Mouse (Mus musculus): Measurements from ENCODE around the gene Shpk. TPM values are rescaled to one million over a fixed set of nuclear protein-coding genes. Genes with fewer than 3 reads are reported as not detected.

The Shpk gene
- polyA plus RNA-seq, 1 experiment from 2014 or later, result 2.2 TPM

DNA sequence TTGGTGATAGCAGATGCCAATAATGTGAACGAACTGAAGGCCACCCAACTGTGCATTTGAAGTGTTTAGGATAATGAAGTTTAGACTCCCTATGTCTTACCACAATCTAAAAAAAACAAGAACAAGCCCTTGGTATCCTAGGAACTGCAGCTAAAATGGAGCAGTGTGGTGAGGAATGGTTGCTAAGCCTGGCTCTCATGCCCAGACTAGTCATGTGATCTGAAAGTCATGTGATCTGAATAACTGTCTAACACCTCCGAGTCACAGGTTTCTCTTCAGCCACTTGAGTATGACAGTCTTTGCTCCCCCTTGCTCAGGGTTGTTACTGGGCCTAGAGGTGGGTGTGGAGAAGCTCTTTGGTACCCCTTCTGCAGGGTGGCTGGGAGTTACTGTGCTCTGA is 33.3 kb downstream of the Shpk start:
- Histone ChIP-seq H3K4me3 (replicated peaks) (no peak overlapping the region), H3K27me3 (no peaks in the 10 kb centered on the region), H3K4me1 (replicated peaks) (no peaks in the 10 kb centered on the region), H3K4me2 (no peak overlapping the region), H3K36me3 (no peaks in the 10 kb centered on the region), H3K9me3 (replicated peaks) (no peaks in the 10 kb centered on the region), H3K27ac (no peak overlapping the region), H3K9ac (no peak overlapping the region)
- 37% methylated on average over 2 of the region's 2 CpGs for WGBS (ENCODE audit: insufficient replicate concordance)
- DNase-seq (no peak), ATAC-seq (ENCODE audit: low read depth) (no peak)

DNA sequence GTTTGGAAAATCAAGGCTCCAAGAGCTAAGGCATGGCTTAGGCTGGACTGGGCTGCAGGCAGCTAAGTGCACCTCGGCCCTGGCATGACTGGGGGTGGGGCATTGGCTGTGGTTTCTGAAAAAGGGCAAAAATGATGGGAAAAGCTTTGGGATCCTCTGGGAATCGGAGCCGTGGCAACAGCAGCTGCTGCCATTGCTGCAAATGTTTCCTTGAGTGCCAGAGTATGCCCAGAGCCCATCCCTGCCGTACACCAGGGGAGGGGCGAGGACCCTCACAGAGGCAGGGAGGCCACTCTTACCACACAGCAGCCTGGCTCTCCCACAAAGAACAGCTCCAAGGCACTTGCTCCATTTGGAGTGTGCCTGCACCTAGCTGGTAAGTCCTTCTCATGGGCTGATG is 34.7 kb downstream of the Shpk start, which contains the start of gene Trpv1:
Trpv1 (plus strand) TSS at position 301 of the 400 bp plus-strand sequence.
- H3K4me1 ChIP-seq (replicated peaks), result no peaks in the 10 kb centered on the region
- no peak within 1 kb of the TSS for H3K9ac ChIP-seq
- no peak within 1 kb of the TSS for H3K4me3 ChIP-seq (replicated peaks)
- H3K27me3 ChIP-seq, result no peaks in the 10 kb centered on the region
- no peak for ATAC-seq (ENCODE audit: low read depth)
- no peak within 1 kb of the TSS for H3K4me2 ChIP-seq
- DNase-seq, result no peak
- H3K27ac ChIP-seq, result no peak within 1 kb of the TSS
- 61% methylated on average over 5 of the region's 5 CpGs for WGBS (ENCODE audit: insufficient replicate concordance)
- no peaks in the 10 kb centered on the region for H3K9me3 ChIP-seq (replicated peaks)
- no peaks in the 10 kb centered on the region for H3K36me3 ChIP-seq

DNA sequence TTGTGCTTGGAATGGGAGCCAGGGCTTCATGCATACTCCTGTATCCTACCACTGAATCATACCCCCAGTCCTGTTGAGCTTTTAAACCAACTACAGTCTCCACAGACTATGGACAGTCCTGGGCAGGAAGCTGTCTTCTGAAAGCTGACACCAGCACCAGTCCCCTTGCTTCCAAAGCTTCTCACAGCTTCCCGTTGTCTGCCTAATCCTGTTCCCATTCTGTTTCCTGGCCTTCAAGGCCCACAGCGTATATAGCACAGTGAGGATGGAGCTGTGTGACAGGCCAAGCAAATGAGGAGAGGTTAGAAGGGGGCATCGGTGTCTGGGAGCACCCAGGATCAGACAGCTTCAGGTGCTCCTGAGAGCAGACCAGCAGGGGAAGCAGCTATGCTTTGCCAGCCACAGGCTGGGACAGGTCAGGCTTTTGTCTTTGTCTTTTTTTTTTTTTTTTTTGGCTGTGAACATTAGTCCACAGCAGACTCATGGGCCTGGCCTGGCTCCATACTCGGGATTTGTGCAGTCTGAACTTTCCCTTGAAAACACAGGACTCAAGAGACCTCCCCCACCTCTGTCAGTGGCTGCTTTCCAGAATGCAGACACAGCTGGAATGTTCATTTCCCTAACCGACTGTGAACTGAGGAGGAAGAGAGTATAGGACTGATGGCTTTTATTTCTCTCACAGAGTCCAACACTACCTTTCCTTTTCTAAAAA is 36.9 kb downstream of the Shpk start:
- Histone ChIP-seq H3K27ac (no peak overlapping the region), H3K4me2 (no peak overlapping the region), H3K36me3 (no peaks in the 10 kb centered on the region), H3K4me1 (replicated peaks) (no peaks in the 10 kb centered on the region), H3K9me3 (replicated peaks) (no peaks in the 10 kb centered on the region), H3K27me3 (no peaks in the 10 kb centered on the region), H3K9ac (no peak overlapping the region), H3K4me3 (replicated peaks) (no peak overlapping the region)
- WGBS (ENCODE audit: insufficient replicate concordance), result 20% methylated on average over 5 of the region's 5 CpGs
- ATAC-seq (ENCODE audit: low read depth) (no peak), DNase-seq (no peak)

DNA sequence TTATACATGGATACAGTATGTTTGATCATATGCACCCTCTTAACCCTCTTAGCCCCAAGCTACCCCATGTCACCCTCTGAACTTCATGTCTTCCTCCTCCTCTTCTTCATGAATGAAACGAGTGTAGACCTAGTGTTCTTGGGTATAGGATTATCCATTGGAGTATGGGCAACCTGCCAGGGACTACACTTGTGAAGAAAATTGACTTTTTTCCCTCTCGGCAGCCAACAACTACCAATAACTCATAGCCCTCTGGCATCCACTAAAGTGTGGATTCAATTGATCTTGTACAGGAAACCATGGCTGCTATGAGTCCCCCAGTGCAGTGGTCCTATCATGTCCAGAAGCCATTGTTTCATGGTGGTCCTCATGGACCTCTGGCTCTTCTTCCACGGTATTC is 37.5 kb downstream of the Shpk start:
- H3K4me2 ChIP-seq, result no peak overlapping the region
- H3K9me3 ChIP-seq (replicated peaks), result no peaks in the 10 kb centered on the region
- H3K4me1 ChIP-seq (replicated peaks), result no peaks in the 10 kb centered on the region
- no peaks in the 10 kb centered on the region for H3K27me3 ChIP-seq
- H3K27ac ChIP-seq, result no peak overlapping the region
- H3K4me3 ChIP-seq (replicated peaks), result no peak overlapping the region
- ATAC-seq (ENCODE audit: low read depth) (no peak), DNase-seq (no peak)
- H3K9ac ChIP-seq, result no peak overlapping the region
- H3K36me3 ChIP-seq, result no peaks in the 10 kb centered on the region
- WGBS (ENCODE audit: insufficient replicate concordance), result 38% methylated on average over 3 of the region's 3 CpGs

DNA sequence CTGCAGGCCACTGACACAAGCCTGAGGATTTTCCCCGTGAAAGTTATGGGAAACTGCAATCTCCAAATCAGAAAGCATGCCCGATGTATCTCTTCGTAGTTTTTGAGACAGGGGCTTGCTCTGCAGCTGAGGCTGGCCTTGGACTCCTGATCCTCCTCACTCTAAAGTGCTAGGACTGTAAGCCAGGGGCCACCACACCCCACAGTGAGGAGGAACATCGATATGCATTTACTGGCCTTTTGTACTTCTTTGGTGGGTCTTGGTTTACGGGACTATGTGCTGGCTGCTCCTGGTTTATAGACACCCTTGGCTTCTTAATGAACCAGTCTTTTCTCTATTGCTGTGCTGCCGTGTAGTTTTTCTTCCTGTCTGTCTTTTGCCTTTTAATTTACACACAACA is 42.9 kb downstream of the Shpk start:
- ATAC-seq (ENCODE audit: low read depth), result no peak
- no peak overlapping the region for H3K27ac ChIP-seq
- H3K9ac ChIP-seq, result no peak overlapping the region
- H3K4me2 ChIP-seq, result no peak overlapping the region
- H3K9me3 ChIP-seq (replicated peaks), result no peaks in the 10 kb centered on the region
- no peak overlapping the region for H3K4me3 ChIP-seq (replicated peaks)
- H3K27me3 ChIP-seq, result no peaks in the 10 kb centered on the region
- WGBS (ENCODE audit: insufficient replicate concordance), result 65% methylated on average over 6 of the region's 6 CpGs
- DNase-seq, result no peak
- no peaks in the 10 kb centered on the region for H3K4me1 ChIP-seq (replicated peaks)
- H3K36me3 ChIP-seq, result no peaks in the 10 kb centered on the region

DNA sequence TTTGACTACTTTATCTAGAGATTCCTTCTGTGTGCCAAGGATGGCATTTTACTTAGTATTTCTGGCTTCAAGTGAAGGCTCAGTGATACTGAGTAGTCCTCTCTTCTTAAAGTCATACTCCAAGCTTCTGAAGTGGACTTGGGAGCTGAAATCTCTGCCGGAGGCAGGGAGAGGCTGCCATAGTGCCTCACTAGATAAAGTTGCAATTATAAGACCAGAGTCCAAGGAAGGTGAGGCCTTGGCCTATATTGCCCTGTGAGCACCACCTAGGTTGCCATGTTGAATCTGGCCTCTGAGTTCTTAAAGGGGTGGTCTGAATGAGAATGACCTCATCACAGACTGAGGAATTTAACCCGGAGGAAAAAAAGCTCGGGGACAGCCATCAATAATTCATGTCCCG is 43.5 kb downstream of the Shpk start:
- DNase-seq (no peak), ATAC-seq (ENCODE audit: low read depth) (no peak)
- H3K36me3 ChIP-seq, result no peaks in the 10 kb centered on the region
- H3K4me2 ChIP-seq, result no peak overlapping the region
- H3K4me1 ChIP-seq (replicated peaks), result no peaks in the 10 kb centered on the region
- H3K4me3 ChIP-seq (replicated peaks), result no peak overlapping the region
- 77% methylated on average over 4 of the region's 4 CpGs for WGBS (ENCODE audit: insufficient replicate concordance)
- H3K27me3 ChIP-seq, result no peaks in the 10 kb centered on the region
- H3K27ac ChIP-seq, result no peak overlapping the region
- no peak overlapping the region for H3K9ac ChIP-seq
- no peaks in the 10 kb centered on the region for H3K9me3 ChIP-seq (replicated peaks)

DNA sequence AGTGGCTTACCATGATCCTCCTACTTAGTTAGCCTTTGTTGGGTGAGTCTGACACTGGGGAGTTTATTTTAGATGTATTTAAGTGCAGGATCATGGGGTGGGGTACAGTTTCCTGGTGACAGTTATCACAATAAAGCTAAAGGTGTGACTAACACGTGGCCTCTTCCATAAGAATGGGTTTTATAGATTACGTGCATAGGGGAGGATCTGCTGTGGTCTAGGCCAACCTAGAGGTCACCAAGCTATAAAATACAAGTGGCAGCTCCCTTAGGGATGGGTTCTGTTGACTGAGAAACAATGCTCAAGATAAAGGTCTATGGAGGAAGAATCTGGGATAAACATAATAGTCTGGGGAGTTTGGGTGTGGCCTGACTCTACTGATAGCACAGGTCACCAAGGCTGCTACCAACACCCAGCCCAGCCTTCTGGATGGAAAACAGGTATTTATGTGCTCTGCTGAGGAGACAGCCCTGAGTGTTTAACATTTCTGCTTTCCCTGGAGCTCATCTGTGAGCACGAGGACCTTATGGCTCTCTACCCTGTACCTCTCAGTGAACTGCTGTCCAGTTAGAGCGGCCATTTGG is 58.2 kb downstream of the Shpk start:
- no peak for ATAC-seq (ENCODE audit: low read depth)
- H3K27me3 ChIP-seq, result no peaks in the 10 kb centered on the region
- H3K9me3 ChIP-seq (replicated peaks), result no peaks in the 10 kb centered on the region
- no peak for DNase-seq
- H3K4me2 ChIP-seq, result no peak overlapping the region
- H3K4me1 ChIP-seq (replicated peaks), result no peaks in the 10 kb centered on the region
- WGBS (ENCODE audit: insufficient replicate concordance), result 50% methylated on average over 4 of the region's 4 CpGs
- no peak overlapping the region for H3K4me3 ChIP-seq (replicated peaks)
- H3K27ac ChIP-seq, result no peak overlapping the region
- no peaks in the 10 kb centered on the region for H3K36me3 ChIP-seq
- no peak overlapping the region for H3K9ac ChIP-seq

DNA sequence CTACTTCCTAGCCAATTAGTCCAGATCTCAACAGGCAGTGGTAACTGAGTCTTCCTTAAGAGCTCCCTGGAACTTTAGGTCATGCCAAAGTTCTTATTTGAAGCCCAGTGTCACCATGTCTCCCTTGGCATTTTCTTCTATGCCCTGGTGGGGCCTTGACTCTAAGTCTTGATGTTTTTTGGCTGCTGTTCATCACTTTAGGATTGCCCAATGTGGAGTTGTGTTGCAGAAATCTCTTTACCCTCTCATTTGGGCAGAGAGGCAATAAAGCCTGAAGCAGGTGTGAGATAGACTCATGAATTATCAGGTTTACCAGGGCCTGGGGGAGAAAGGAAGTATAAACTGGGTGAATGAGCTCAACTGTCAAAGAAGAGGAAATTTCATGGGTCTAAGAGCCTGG is 59.4 kb downstream of the Shpk start:
- Histone ChIP-seq H3K4me1 (replicated peaks) (no peaks in the 10 kb centered on the region), H3K4me2 (no peak overlapping the region), H3K4me3 (replicated peaks) (no peak overlapping the region), H3K9me3 (replicated peaks) (no peaks in the 10 kb centered on the region), H3K9ac (no peak overlapping the region), H3K27me3 (no peaks in the 10 kb centered on the region), H3K27ac (no peak overlapping the region), H3K36me3 (no peaks in the 10 kb centered on the region)
- ATAC-seq (ENCODE audit: low read depth) (no peak), DNase-seq (no peak)

DNA sequence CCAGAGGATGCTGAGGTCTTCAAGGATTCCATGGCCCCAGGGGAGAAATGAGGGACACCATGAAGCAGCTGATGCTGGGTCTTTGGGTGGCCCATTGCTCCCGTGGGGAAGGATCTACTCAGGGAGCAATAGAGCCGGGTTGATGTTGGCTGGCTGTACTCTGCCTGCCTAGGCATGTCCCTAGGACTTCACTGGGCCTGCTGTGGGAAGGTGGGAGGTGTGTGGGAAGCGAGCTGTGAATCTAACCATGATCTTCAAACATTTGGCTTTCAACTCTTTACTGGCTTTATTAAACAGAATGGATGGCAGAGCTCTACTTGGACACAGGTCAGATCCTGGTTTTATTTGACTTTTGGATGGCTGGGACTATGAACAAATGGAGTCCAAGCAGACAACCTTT is 61.2 kb downstream of the Shpk start:
- Histone ChIP-seq H3K27ac (no peak overlapping the region), H3K4me3 (replicated peaks) (no peak overlapping the region), H3K27me3 (no peaks in the 10 kb centered on the region), H3K4me2 (no peak overlapping the region), H3K36me3 (no peaks in the 10 kb centered on the region), H3K9ac (no peak overlapping the region), H3K9me3 (replicated peaks) (no peaks in the 10 kb centered on the region), H3K4me1 (replicated peaks) (no peaks in the 10 kb centered on the region)
- ATAC-seq (ENCODE audit: low read depth), result no peak
- 47% methylated on average over 3 of the region's 3 CpGs for whole genome bisulfite sequencing (ENCODE audit: insufficient replicate concordance)
- no peak for DNase-seq

DNA sequence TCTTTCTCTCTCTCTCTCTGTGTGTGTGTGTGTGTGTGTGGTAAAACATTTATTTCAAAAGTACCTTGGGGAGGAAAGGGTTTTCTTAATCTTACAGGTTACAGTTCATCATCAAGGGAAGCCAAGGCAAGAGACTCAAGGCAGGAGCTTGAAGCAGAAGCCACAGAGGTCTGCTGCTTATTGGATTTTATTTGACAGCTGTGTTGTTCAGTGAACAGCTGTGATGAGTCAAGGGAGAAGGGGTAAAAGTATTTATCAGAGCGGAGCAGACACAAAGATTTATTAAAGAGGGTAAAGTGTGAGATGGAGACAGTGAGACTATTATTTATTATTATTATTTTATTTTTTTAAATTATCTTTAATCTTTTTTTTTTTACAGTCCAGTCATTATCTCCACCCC is 62.1 kb downstream of the Shpk start:
- H3K27ac ChIP-seq, result no peak overlapping the region
- ATAC-seq (ENCODE audit: low read depth) (no peak), DNase-seq (no peak)
- H3K4me1 ChIP-seq (replicated peaks), result no peaks in the 10 kb centered on the region
- H3K9ac ChIP-seq, result no peak overlapping the region
- H3K36me3 ChIP-seq, result no peaks in the 10 kb centered on the region
- no peak overlapping the region for H3K4me3 ChIP-seq (replicated peaks)
- 74% methylated on average over 1 of the region's 1 CpGs for WGBS (ENCODE audit: insufficient replicate concordance)
- no peaks in the 10 kb centered on the region for H3K9me3 ChIP-seq (replicated peaks)
- H3K27me3 ChIP-seq, result no peaks in the 10 kb centered on the region
- no peak overlapping the region for H3K4me2 ChIP-seq

DNA sequence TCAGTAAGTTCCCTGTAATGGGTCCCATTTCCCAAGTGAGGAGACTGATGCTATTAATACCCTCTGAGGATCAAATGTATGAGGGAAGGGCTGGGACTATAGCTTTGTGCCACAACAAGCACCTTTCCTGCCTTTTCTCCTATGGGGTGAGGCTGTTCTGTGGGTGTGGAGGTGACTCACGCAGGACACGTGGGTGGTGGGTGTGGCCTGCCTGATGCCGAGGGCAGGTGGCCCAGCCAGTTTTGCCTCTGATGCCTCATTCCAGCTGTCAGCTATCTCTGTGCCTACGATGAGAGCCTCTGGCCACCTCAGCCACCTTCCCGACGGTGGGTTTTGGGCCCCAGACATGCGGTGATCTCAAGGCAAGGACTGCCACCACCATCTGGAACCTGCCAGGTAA is 68.0 kb downstream of the Shpk start, which contains the start of gene Trpv3:
Trpv3 (plus strand) TSS at position 122 of the 400 bp plus-strand sequence.
- Histone ChIP-seq H3K4me3 (replicated peaks) (no peak within 1 kb of the TSS), H3K9me3 (replicated peaks) (no peaks in the 10 kb centered on the region), H3K36me3 (no peaks in the 10 kb centered on the region), H3K4me2 (no peak within 1 kb of the TSS), H3K9ac (no peak within 1 kb of the TSS), H3K27ac (no peak within 1 kb of the TSS), H3K27me3 (no peaks in the 10 kb centered on the region), H3K4me1 (replicated peaks) (no peaks in the 10 kb centered on the region)
- no peak for ATAC-seq (ENCODE audit: low read depth)
- WGBS (ENCODE audit: insufficient replicate concordance), result 67% methylated on average over 7 of the region's 7 CpGs
- no peak for DNase-seq
